32 mouse cellular contexts compared by ENCODE assay signal in the genomic region with DNA sequence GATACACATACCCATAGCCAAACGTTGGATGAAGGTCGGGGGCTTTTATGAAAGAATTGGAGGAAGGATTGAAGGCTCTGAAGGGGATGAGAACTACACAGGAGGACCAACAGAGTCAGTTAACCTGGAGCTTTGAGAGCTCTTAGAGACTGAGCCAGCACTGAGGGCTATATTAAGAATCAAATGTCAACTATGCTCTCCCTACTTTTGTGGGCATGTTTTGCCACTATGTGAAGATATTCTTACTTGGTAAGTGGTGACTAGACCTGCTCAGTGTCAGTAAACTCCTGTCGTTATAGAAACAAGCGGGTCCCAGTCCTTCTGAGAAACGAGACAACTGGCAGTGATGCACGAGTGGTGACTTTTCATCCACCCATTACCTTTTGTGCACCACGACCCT.
"Had no signal": no experiment of that assay in that cellular context is flagged by ENCODE, and none has a peak within 500 bp of the region (broad histone marks: within the 10 kb centered on the region; RNA-seq: fewer than 3 reads in every experiment).

No protein-coding gene starts in this region.

- H3K9ac ChIP-seq: limb, embryonic 12.5 days; limb, embryonic 13.5 days; limb, embryonic 15.5 days; liver, embryonic 12.5 days; liver, embryonic 13.5 days; liver, embryonic 14.5 days; liver, embryonic 15.5 days; liver, postnatal 0 days; lung, embryonic 14.5 days; lung, embryonic 15.5 days; midbrain, embryonic 12.5 days; midbrain, embryonic 13.5 days; midbrain, embryonic 15.5 days; neural tube, embryonic 12.5 days had no signal

- H3K9me3 ChIP-seq: limb, embryonic 10.5 days; limb, embryonic 12.5 days; limb, embryonic 13.5 days; limb, embryonic 15.5 days; liver, embryonic 12.5 days; liver, embryonic 15.5 days; lung, embryonic 15.5 days; midbrain, embryonic 10.5 days; midbrain, embryonic 12.5 days; midbrain, embryonic 15.5 days; neural tube, embryonic 12.5 days had no signal

- ATAC-seq: liver, embryonic 12.5 days; liver, postnatal 0 days; lung, postnatal 0 days; midbrain, embryonic 13.5 days; midbrain, embryonic 15.5 days; midbrain, embryonic 16.5 days had no signal

- H3K27ac ChIP-seq: limb, embryonic 10.5 days; limb, embryonic 12.5 days; limb, embryonic 13.5 days; limb, embryonic 15.5 days; liver, embryonic 12.5 days; liver, embryonic 13.5 days; liver, embryonic 14.5 days; liver, embryonic 15.5 days; lung, embryonic 15.5 days; macrophage; midbrain, embryonic 10.5 days; midbrain, embryonic 12.5 days; midbrain, embryonic 13.5 days; midbrain, embryonic 15.5 days; neural tube, embryonic 12.5 days had no signal

- H3K4me3 ChIP-seq: limb, embryonic 10.5 days; limb, embryonic 12.5 days; limb, embryonic 13.5 days; limb, embryonic 15.5 days; liver, embryonic 12.5 days; liver, embryonic 13.5 days; liver, embryonic 15.5 days; lung, embryonic 15.5 days; megakaryocyte, embryonic 14.5 days; midbrain, embryonic 10.5 days; midbrain, embryonic 12.5 days; midbrain, embryonic 13.5 days; midbrain, embryonic 15.5 days; myocyte; neural tube, embryonic 12.5 days had no signal

- H3K4me1 ChIP-seq: limb, embryonic 12.5 days; limb, embryonic 13.5 days; limb, embryonic 15.5 days; liver, embryonic 12.5 days; liver, embryonic 13.5 days; liver, embryonic 15.5 days; megakaryocyte, embryonic 14.5 days; midbrain, embryonic 12.5 days; midbrain, embryonic 13.5 days; midbrain, embryonic 15.5 days; neural tube, embryonic 12.5 days had no signal

- H3K36me3 ChIP-seq: limb, embryonic 10.5 days; limb, embryonic 12.5 days; limb, embryonic 13.5 days; limb, embryonic 15.5 days; liver, embryonic 12.5 days; liver, embryonic 13.5 days; liver, embryonic 15.5 days; lung, embryonic 15.5 days; midbrain, embryonic 10.5 days; midbrain, embryonic 12.5 days; midbrain, embryonic 13.5 days; midbrain, embryonic 15.5 days; neural tube, embryonic 12.5 days had no signal

- H3K27me3 ChIP-seq: limb, embryonic 12.5 days; limb, embryonic 13.5 days; limb, embryonic 15.5 days; liver, embryonic 12.5 days; liver, embryonic 13.5 days; liver, embryonic 15.5 days; lung, embryonic 15.5 days; megakaryocyte, embryonic 14.5 days; midbrain, embryonic 12.5 days; midbrain, embryonic 13.5 days; midbrain, embryonic 15.5 days; neural tube, embryonic 12.5 days had no signal

- DNase-seq: left cerebral cortex, postnatal 4 days; liver; liver, embryonic 13.5 days; liver, postnatal 0 days; lung, adult 18-20 months; lung, adult 2 months; lung, embryonic 14.5 days; lung, postnatal 10 days; lung, postnatal 14 days; lung, postnatal 36 days; lung, postnatal 4 days; midbrain, embryonic 14.5 days had no signal

- H3K4me2 ChIP-seq: limb, embryonic 12.5 days; limb, embryonic 13.5 days; limb, embryonic 15.5 days; liver, embryonic 11.5 days; liver, embryonic 12.5 days; liver, embryonic 13.5 days; liver, embryonic 15.5 days; lung, embryonic 14.5 days; lung, embryonic 15.5 days; midbrain, embryonic 11.5 days; midbrain, embryonic 12.5 days; midbrain, embryonic 13.5 days; midbrain, embryonic 15.5 days; neural tube, embryonic 12.5 days had no signal
